19 mouse cellular contexts compared by ENCODE assay signal in the genomic region with DNA sequence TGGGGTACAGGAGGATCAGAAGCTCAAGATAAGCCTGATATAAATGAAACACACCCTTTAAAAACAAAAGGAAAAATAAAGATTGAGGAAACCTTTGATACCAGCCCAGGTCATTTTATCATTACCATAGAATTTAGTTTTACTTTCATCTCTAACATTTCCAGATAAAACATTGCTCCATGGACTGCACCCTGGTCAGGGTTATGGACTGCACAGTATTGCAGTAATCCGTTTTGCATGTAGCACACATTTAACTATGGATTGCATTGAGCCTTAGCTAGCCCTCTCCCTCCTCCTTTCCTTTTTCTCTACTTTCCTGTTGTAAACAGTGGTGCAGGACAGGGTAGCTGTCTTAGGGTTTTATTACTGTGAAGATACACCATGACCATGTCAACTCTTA. TPM values are rescaled to one million over a fixed set of nuclear protein-coding genes. Genes with fewer than 3 reads are reported as not detected.
"Had no signal": no experiment of that assay in that cellular context is flagged by ENCODE, and none has a peak within 500 bp of the region (broad histone marks: within the 10 kb centered on the region; RNA-seq: fewer than 3 reads in every experiment).

No protein-coding gene starts in this region.

- DNase-seq: lung, adult 2 months; lung, postnatal 14 days; right cerebral cortex, postnatal 14 days; spleen, adult 18-20 months; thymus, adult 18-20 months; thymus, postnatal 14 days; thymus, postnatal 36 days had no signal

- H3K36me3 ChIP-seq: lung, embryonic 15.5 days; midbrain, embryonic 13.5 days; midbrain, embryonic 15.5 days; neural tube, embryonic 12.5 days had no signal

- H3K9ac ChIP-seq: lung, embryonic 15.5 days; midbrain, embryonic 13.5 days; midbrain, embryonic 15.5 days; neural tube, embryonic 12.5 days had no signal

- ATAC-seq: lung, postnatal 0 days; midbrain, embryonic 13.5 days; midbrain, embryonic 15.5 days had no signal

- H3K4me2 ChIP-seq: lung, embryonic 15.5 days; midbrain, embryonic 11.5 days; midbrain, embryonic 13.5 days; midbrain, embryonic 15.5 days; neural tube, embryonic 12.5 days had no signal

- H3K9me3 ChIP-seq: lung, embryonic 15.5 days; midbrain, embryonic 15.5 days; neural tube, embryonic 12.5 days had no signal

- H3K27me3 ChIP-seq: lung, embryonic 15.5 days; megakaryocyte, embryonic 14.5 days; midbrain, embryonic 13.5 days; midbrain, embryonic 15.5 days; neural tube, embryonic 12.5 days had no signal

- H3K4me1 ChIP-seq: lung, embryonic 15.5 days; midbrain, embryonic 13.5 days; midbrain, embryonic 15.5 days; neural tube, embryonic 12.5 days had no signal

- H3K4me3 ChIP-seq: lung, embryonic 15.5 days; megakaryocyte, embryonic 14.5 days; midbrain, embryonic 13.5 days; midbrain, embryonic 15.5 days; neural tube, embryonic 12.5 days had no signal

- H3K27ac ChIP-seq: lung, embryonic 15.5 days; macrophage; midbrain, embryonic 13.5 days; midbrain, embryonic 15.5 days; neural tube, embryonic 12.5 days had no signal

RNA-seq across cellular contexts. Expression of gene Tnfrsf17, which starts 17.4 kb away (rescaled TPM):
- polyA plus RNA-seq: liver, embryonic 16.5 days; lung, embryonic 15.5 days; lung, postnatal 0 days; macrophage; midbrain, embryonic 11.5 days; neural tube, embryonic 12.5 days; neural tube, embryonic 14.5 days; stomach, embryonic 14.5 days; stomach, embryonic 16.5 days had no signal
